Mouse (Mus musculus): Measurements from ENCODE around the gene Nfic. TPM values are rescaled to one million over a fixed set of nuclear protein-coding genes. Genes with fewer than 3 reads are reported as not detected.
A peak's percentile ranks its signal among the peaks of the same experiment; 100 is the strongest.

Gene Nfic
- polyA plus RNA-seq, 1 experiment from 2014 or later: 106 TPM

GRCm38 (mm10) chr10:81411471-81412400 is 43.7 kb downstream of the Nfic start:
- peak overlapping the region; percentile 20; the same call in 1 of the 2 replicates for H3K4me3 ChIP-seq (ENCODE audit: low read length)
- H3K27ac ChIP-seq (ENCODE audit: low read length): peak overlapping the region; percentile 97
- no peaks in the 10 kb centered on the region for H3K27me3 ChIP-seq (ENCODE audit: control insufficient read depth, insufficient read depth, low read depth, low read length)
- 32% methylated on average over 18 of the region's 18 CpGs for whole genome bisulfite sequencing
- peak overlapping the region; percentile 52 for H3K4me2 ChIP-seq (ENCODE audit: low read depth, low read length)
- H3K9me3 ChIP-seq (ENCODE audit: control insufficient read depth, low read length): no peaks in the 10 kb centered on the region
- ATAC-seq (ENCODE audit: low read depth): peak; percentile 20
- peaks cover 92% of the 10 kb centered on the region for H3K4me1 ChIP-seq (replicated peaks; ENCODE audit: control insufficient read depth, insufficient read depth, low read length)
- peaks cover 6% of the 10 kb centered on the region; the same call in 1 of the 2 replicates for H3K36me3 ChIP-seq (ENCODE audit: control insufficient read depth, insufficient read depth, low read length)
- peak overlapping the region; percentile 42 for H3K9ac ChIP-seq (ENCODE audit: low read length)

GRCm38 (mm10) chr10:81410981-81411380 is 44.5 kb downstream of the Nfic start:
- H3K4me3 ChIP-seq (ENCODE audit: low read length): peak overlapping the region; percentile 4; the same call in 1 of the 2 replicates
- peak overlapping the region; percentile 52 for H3K4me2 ChIP-seq (ENCODE audit: low read depth, low read length)
- peaks cover 88% of the 10 kb centered on the region for H3K4me1 ChIP-seq (replicated peaks; ENCODE audit: control insufficient read depth, insufficient read depth, low read length)
- no peaks in the 10 kb centered on the region for H3K27me3 ChIP-seq (ENCODE audit: control insufficient read depth, insufficient read depth, low read depth, low read length)
- H3K27ac ChIP-seq (ENCODE audit: low read length): peak overlapping the region; percentile 97
- ATAC-seq (ENCODE audit: low read depth): no peak
- 48% methylated on average over 9 of the region's 9 CpGs for WGBS
- H3K9ac ChIP-seq (ENCODE audit: low read length): peak overlapping the region; percentile 42; the same call in 1 of the 2 replicates
- peaks cover 13% of the 10 kb centered on the region; the same call in 1 of the 2 replicates for H3K36me3 ChIP-seq (ENCODE audit: control insufficient read depth, insufficient read depth, low read length)
- H3K9me3 ChIP-seq (ENCODE audit: control insufficient read depth, low read length): no peaks in the 10 kb centered on the region

- 57% methylated on average over 4 of the region's 4 CpGs for WGBS
- no peak for ATAC-seq (ENCODE audit: low read depth)
- Histone ChIP-seq H3K4me2 (ENCODE audit: low read depth, low read length) (peak overlapping the region; percentile 52), H3K27ac (ENCODE audit: low read length) (peak overlapping the region; percentile 97), H3K36me3 (ENCODE audit: control insufficient read depth, insufficient read depth, low read length) (peaks cover 19% of the 10 kb centered on the region), H3K27me3 (ENCODE audit: control insufficient read depth, insufficient read depth, low read depth, low read length) (no peaks in the 10 kb centered on the region), H3K9me3 (ENCODE audit: control insufficient read depth, low read length) (no peaks in the 10 kb centered on the region), H3K4me1 (replicated peaks; ENCODE audit: control insufficient read depth, insufficient read depth, low read length) (peaks cover 84% of the 10 kb centered on the region), H3K4me3 (ENCODE audit: low read length) (peak overlapping the region; percentile 37), H3K9ac (ENCODE audit: low read length) (peak overlapping the region; percentile 11; the same call in 1 of the 2 replicates)
These were observed 45.1 kb downstream of the Nfic start for GRCm38 (mm10) chr10:81410350-81410749.

- peaks cover 26% of the 10 kb centered on the region for H3K36me3 ChIP-seq (ENCODE audit: control insufficient read depth, insufficient read depth, low read length)
- WGBS: 31% methylated on average over 8 of the region's 8 CpGs
- H3K9me3 ChIP-seq (ENCODE audit: control insufficient read depth, low read length): no peaks in the 10 kb centered on the region
- peak overlapping the region; percentile 39; the same call in 1 of the 2 replicates for H3K9ac ChIP-seq (ENCODE audit: low read length)
- H3K27ac ChIP-seq (ENCODE audit: low read length): peak overlapping the region; percentile 97
- H3K4me3 ChIP-seq (ENCODE audit: low read length): peak overlapping the region; percentile 37
- peak overlapping the region; percentile 52 for H3K4me2 ChIP-seq (ENCODE audit: low read depth, low read length)
- H3K4me1 ChIP-seq (replicated peaks; ENCODE audit: control insufficient read depth, insufficient read depth, low read length): peaks cover 77% of the 10 kb centered on the region
- H3K27me3 ChIP-seq (ENCODE audit: control insufficient read depth, insufficient read depth, low read depth, low read length): no peaks in the 10 kb centered on the region
- ATAC-seq (ENCODE audit: low read depth): no peak
These were observed 46.1 kb downstream of the Nfic start for GRCm38 (mm10) chr10:81409330-81409729.

GRCm38 (mm10) chr10:81408871-81409291 is 46.6 kb downstream of the Nfic start:
- Histone ChIP-seq H3K27ac (ENCODE audit: low read length) (peak overlapping the region; percentile 97), H3K9me3 (ENCODE audit: control insufficient read depth, low read length) (no peaks in the 10 kb centered on the region), H3K27me3 (ENCODE audit: control insufficient read depth, insufficient read depth, low read depth, low read length) (no peaks in the 10 kb centered on the region), H3K4me1 (replicated peaks; ENCODE audit: control insufficient read depth, insufficient read depth, low read length) (peaks cover 73% of the 10 kb centered on the region), H3K9ac (ENCODE audit: low read length) (no peak overlapping the region), H3K4me3 (ENCODE audit: low read length) (no peak overlapping the region), H3K36me3 (ENCODE audit: control insufficient read depth, insufficient read depth, low read length) (peaks cover 27% of the 10 kb centered on the region), H3K4me2 (ENCODE audit: low read depth, low read length) (no peak overlapping the region; the same call in 1 of the 2 replicates)
- WGBS: 28% methylated on average over 9 of the region's 9 CpGs
- ATAC-seq (ENCODE audit: low read depth): peak; percentile 41

GRCm38 (mm10) chr10:81408424-81408729 is 47.1 kb downstream of the Nfic start:
- Histone ChIP-seq H3K4me1 (replicated peaks; ENCODE audit: control insufficient read depth, insufficient read depth, low read length) (peaks cover 73% of the 10 kb centered on the region), H3K27me3 (ENCODE audit: control insufficient read depth, insufficient read depth, low read depth, low read length) (no peaks in the 10 kb centered on the region), H3K9me3 (ENCODE audit: control insufficient read depth, low read length) (no peaks in the 10 kb centered on the region), H3K4me3 (ENCODE audit: low read length) (no peak overlapping the region), H3K4me2 (ENCODE audit: low read depth, low read length) (peak overlapping the region; percentile 8; the same call in 1 of the 2 replicates), H3K36me3 (ENCODE audit: control insufficient read depth, insufficient read depth, low read length) (peaks cover 31% of the 10 kb centered on the region), H3K27ac (ENCODE audit: low read length) (peak overlapping the region; percentile 72), H3K9ac (ENCODE audit: low read length) (0 out of 2 replicates have a peak overlapping the region, but pooled peaks have one; percentile 41)
- 57% methylated on average over 13 of the region's 13 CpGs for WGBS
- ATAC-seq (ENCODE audit: low read depth): no peak

GRCm38 (mm10) chr10:81407539-81408423 is 47.7 kb downstream of the Nfic start:
- H3K4me1 ChIP-seq (replicated peaks; ENCODE audit: control insufficient read depth, insufficient read depth, low read length): peaks cover 73% of the 10 kb centered on the region
- H3K9ac ChIP-seq (ENCODE audit: low read length): peak overlapping the region; percentile 41; the same call in 1 of the 2 replicates

GRCm38 (mm10) chr10:81406504-81407440 is 48.7 kb downstream of the Nfic start:
- Histone ChIP-seq H3K4me3 (ENCODE audit: low read length) (peak overlapping the region; percentile 21), H3K9me3 (ENCODE audit: control insufficient read depth, low read length) (no peaks in the 10 kb centered on the region), H3K9ac (ENCODE audit: low read length) (peak overlapping the region; percentile 32; the same call in 1 of the 2 replicates), H3K27ac (ENCODE audit: low read length) (peak overlapping the region; percentile 8; the same call in 1 of the 2 replicates), H3K36me3 (ENCODE audit: control insufficient read depth, insufficient read depth, low read length) (peaks cover 31% of the 10 kb centered on the region), H3K27me3 (ENCODE audit: control insufficient read depth, insufficient read depth, low read depth, low read length) (no peaks in the 10 kb centered on the region), H3K4me2 (ENCODE audit: low read depth, low read length) (peak overlapping the region; percentile 23), H3K4me1 (replicated peaks; ENCODE audit: control insufficient read depth, insufficient read depth, low read length) (peaks cover 73% of the 10 kb centered on the region)
- ATAC-seq (ENCODE audit: low read depth): no peak
- 46% methylated on average over 24 of the region's 24 CpGs for WGBS

More at GRCm38 (mm10) chr10:81407539-81408423, 47.7 kb downstream of the Nfic start:
- H3K27ac ChIP-seq (ENCODE audit: low read length): peak overlapping the region; percentile 72
- ATAC-seq (ENCODE audit: low read depth): peak; percentile 31; the same call in 1 of the 2 replicates
- WGBS: 22% methylated on average over 31 of the region's 31 CpGs
- H3K27me3 ChIP-seq (ENCODE audit: control insufficient read depth, insufficient read depth, low read depth, low read length): no peaks in the 10 kb centered on the region
- no peaks in the 10 kb centered on the region for H3K9me3 ChIP-seq (ENCODE audit: control insufficient read depth, low read length)
- peaks cover 31% of the 10 kb centered on the region for H3K36me3 ChIP-seq (ENCODE audit: control insufficient read depth, insufficient read depth, low read length)
- peak overlapping the region; percentile 23 for H3K4me2 ChIP-seq (ENCODE audit: low read depth, low read length)
- peak overlapping the region; percentile 21 for H3K4me3 ChIP-seq (ENCODE audit: low read length)
